Mouse (Mus musculus) CH12.LX (cell line): ENCODE data around the gene Atrnl1.

Source experiments
- CTCF ChIP-seq, 2 experiments: IDR thresholded peaks in 1 of 2; conservative IDR thresholded peaks in 1 of 2; 2 replicates each; pipeline ENCODE4 v1.5.1; 2011 to 2012; ENCODE audit warnings: low read depth in 2 of 2, low read length in 2 of 2, improper control_type of control experiment in 1 of 2, inconsistent platforms in 1 of 2, mild to moderate bottlenecking in 1 of 2, moderate library complexity in 1 of 2
- POLR2A ChIP-seq: IDR thresholded peaks from 2 replicates; pipeline ENCODE4 v1.6.1; 2011; ENCODE audit warnings: low read depth, mild to moderate bottlenecking, improper control_type of control experiment, low read length
- POLR2AphosphoS2 ChIP-seq: IDR thresholded peaks from 2 replicates; pipeline ENCODE4 v1.6.1; 2011; ENCODE audit warnings: low read depth, low read length, improper control_type of control experiment

DNA sequence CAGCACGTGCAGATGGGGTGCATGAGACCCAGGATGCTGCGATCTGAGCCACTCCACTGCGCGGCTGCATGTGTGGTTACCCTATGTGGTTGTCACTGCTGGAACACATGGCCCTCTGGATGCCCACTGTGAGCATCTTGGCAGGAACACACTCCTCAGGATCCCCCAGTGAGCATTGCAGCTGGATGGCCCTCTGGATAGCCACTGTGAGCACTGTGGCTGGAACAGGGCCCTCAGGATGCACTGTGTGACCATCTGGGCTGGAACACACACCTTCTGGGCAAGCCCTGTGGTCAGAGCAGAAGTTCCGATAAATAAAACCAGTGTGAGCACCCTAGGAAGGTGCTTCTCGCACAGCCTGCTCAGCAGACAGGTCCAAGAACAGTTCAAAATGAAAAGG, 364.4 kb downstream of the Atrnl1 start:
- TF ChIP-seq CTCF (conservative IDR thresholded peaks at IDR 0.05 in 1 of 2, IDR thresholded peaks at IDR 0.05 in 1 of 2; ENCODE audit: low read depth in 2 of 2, low read length in 2 of 2) (no peak), POLR2AphosphoS2 (no peak), POLR2A (no peak)
